Mouse (Mus musculus) limb, embryonic 13.5 days (tissue): ENCODE measurements around the gene Xrcc4. TPM values are rescaled to one million over a fixed set of nuclear protein-coding genes. Genes with fewer than 3 reads are reported as not detected.

ENCODE experiments used
- ATAC-seq: fragments of 200-750 bp; cut with Nextera tagmentation; 2 replicates; pipeline ENCODE4 v1.8.0; 2017; ENCODE audit warnings: low read depth, moderate number of reproducible peaks, moderate TSS enrichment; ENCODE audit not compliant: low FRiP score
- H3K27ac ChIP-seq: fragments of 300-500 bp; sonication (generic); 2 replicates; pipeline ENCODE4 v1.5.1; 2015; ENCODE audit warnings: inconsistent platforms, mild to moderate bottlenecking, moderate library complexity
- H3K27me3 ChIP-seq: fragments of 300-500 bp; sonication (generic); 2 replicates; pipeline ENCODE4 v1.6.1; 2015; ENCODE audit warnings: mild to moderate bottlenecking, inconsistent platforms
- H3K36me3 ChIP-seq: fragments of 300-500 bp; sonication (generic); 2 replicates; pipeline ENCODE4 v1.6.1; 2015; ENCODE audit warnings: inconsistent platforms, mild to moderate bottlenecking, moderate library complexity
- H3K4me1 ChIP-seq: fragments of 300-500 bp; sonication (generic); 2 replicates; pipeline ENCODE4 v1.6.1; 2015; ENCODE audit warnings: inconsistent platforms
- H3K4me2 ChIP-seq: fragments of 300-500 bp; sonication (generic); replicated peaks from 2 replicates; pipeline ENCODE4 v1.6.1; 2015; ENCODE audit warnings: inconsistent platforms, mild to moderate bottlenecking, moderate library complexity
- H3K4me3 ChIP-seq: fragments of 300-500 bp; sonication (generic); 2 replicates; pipeline ENCODE4 v1.5.1; 2015; ENCODE audit warnings: moderate library complexity, mild to moderate bottlenecking, inconsistent platforms
- H3K9ac ChIP-seq: fragments of 300-500 bp; sonication (generic); 2 replicates; pipeline ENCODE4 v1.6.1; 2015; ENCODE audit warnings: mild to moderate bottlenecking, inconsistent platforms
- H3K9me3 ChIP-seq: fragments of 300-500 bp; sonication (generic); 2 replicates; pipeline ENCODE4 v1.6.1; 2016; ENCODE audit warnings: inconsistent platforms
- WGBS: fragments of 180-500 bp; shearing (Covaris S2); methylation state at CpG from one replicate; pipeline ENCODE4 v1.1.7; 2015; 5-methylcytosine and 5-hydroxymethylcytosine counted together
- polyA plus RNA-seq: library from polyadenylated mRNA; unstranded; fragments of >200 nt; fragmentation: Nextera tagmentation; extraction: Ambion mirVana; gene quantifications from 2 replicates; pipeline ENCODE4 v1.2.1, GENCODE M21; 2015

Xrcc4 gene
- polyA plus RNA-seq, 1 experiment from 2014 or later, result 12.7 TPM

DNA sequence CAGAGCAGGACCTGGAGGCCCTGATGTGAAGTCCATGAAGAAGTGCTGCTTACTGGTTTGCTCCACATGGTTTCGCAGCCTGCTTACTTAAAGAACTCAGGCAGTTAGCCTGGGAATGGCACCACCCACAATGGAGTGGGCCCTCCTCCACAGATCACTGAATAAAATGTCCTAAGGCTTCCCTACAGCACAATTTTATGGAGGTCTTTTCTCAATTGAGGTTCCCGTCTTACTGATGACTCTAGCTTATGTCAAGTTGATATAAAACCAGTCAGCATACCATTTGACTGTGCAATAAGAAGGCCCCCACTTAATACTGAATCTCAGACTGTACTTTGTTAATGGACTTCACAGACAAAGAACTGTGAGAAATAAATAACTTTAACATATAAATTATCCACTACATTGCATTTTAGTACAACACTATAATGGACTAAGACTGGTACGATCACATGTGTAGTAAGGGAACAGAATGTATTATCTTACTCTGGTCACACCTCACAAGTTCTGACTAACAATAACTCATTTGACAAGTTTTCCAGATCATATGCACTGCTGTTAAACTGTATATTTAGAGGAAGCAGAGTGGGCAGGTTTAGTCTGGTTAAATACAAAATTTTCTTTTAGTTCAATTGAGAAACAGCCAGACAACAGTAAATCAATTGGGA, 170.5 kb downstream of the Xrcc4 start:
- Histone ChIP-seq H3K4me2 (no peak overlapping the region), H3K4me3 (no peak overlapping the region), H3K4me1 (no peaks in the 10 kb centered on the region), H3K27ac (no peak overlapping the region), H3K9ac (no peak overlapping the region), H3K36me3 (no peaks in the 10 kb centered on the region), H3K27me3 (no peaks in the 10 kb centered on the region), H3K9me3 (no peaks in the 10 kb centered on the region)
- no peak for ATAC-seq
- WGBS, result 85% methylated on average over 3 of the region's 3 CpGs

- Histone ChIP-seq H3K9me3 (peaks cover 3% of the 10 kb centered on the region; the same call in 1 of the 2 replicates), H3K4me1 (no peaks in the 10 kb centered on the region), H3K4me2 (no peak overlapping the region), H3K27ac (no peak overlapping the region), H3K36me3 (no peaks in the 10 kb centered on the region), H3K9ac (no peak overlapping the region), H3K27me3 (no peaks in the 10 kb centered on the region), H3K4me3 (no peak overlapping the region)
- no peak for ATAC-seq
- 83% methylated on average over 5 of the region's 5 CpGs for WGBS
Observed at GRCm38 (mm10) chr13:89914332-89914731, 175.1 kb downstream of the Xrcc4 start.

DNA sequence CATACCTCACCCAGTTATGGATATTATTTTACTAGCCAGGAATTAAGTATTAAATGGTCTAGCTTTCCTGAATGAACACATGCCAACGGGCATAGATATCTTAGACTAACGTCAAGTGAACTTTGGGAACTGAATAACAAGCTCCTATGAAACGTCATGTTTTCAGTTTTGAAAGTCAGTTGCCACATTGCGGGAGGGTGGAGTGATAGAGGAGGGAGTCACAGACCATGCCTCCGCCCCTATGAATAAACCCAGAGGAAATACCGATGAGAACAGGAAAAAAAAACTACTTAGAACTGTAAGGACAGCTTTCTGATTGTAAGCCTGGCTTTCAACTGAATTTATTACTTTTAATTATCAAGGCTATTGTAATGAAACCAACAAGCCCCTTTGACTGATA, 175.5 kb downstream of the Xrcc4 start:
- no peak overlapping the region for H3K27ac ChIP-seq
- no peak for ATAC-seq
- no peaks in the 10 kb centered on the region for H3K36me3 ChIP-seq
- no peak overlapping the region for H3K4me2 ChIP-seq
- H3K4me1 ChIP-seq, result no peaks in the 10 kb centered on the region
- H3K27me3 ChIP-seq, result no peaks in the 10 kb centered on the region
- WGBS, result 85% methylated on average over 6 of the region's 6 CpGs
- no peak overlapping the region for H3K4me3 ChIP-seq
- no peak overlapping the region for H3K9ac ChIP-seq
- peaks cover 3% of the 10 kb centered on the region; the same call in 1 of the 2 replicates for H3K9me3 ChIP-seq

DNA sequence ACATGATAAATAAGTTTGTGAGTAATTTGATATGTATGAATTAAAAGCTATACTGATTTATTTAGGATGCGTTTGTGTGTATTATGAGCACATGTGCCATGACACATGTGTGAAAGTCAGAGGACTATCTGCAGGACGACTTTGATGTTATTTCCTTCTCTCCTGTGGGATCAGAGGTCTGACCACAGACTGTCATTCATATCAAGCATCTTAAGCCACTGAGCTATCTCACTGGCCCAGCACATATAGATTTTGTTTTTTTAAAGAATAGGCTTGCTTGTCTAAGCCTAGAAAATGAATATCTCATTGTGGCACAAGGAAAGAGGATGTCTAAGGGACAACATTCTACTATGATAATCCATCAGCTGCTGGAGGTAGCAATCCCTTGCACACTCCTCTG, 183.3 kb downstream of the Xrcc4 start:
- WGBS, result 72% methylated on average over 2 of the region's 2 CpGs
- Histone ChIP-seq H3K27me3 (no peaks in the 10 kb centered on the region), H3K4me3 (no peak overlapping the region), H3K4me2 (no peak overlapping the region), H3K27ac (no peak overlapping the region), H3K9me3 (no peaks in the 10 kb centered on the region), H3K9ac (no peak overlapping the region), H3K4me1 (no peaks in the 10 kb centered on the region), H3K36me3 (no peaks in the 10 kb centered on the region)
- no peak for ATAC-seq

DNA sequence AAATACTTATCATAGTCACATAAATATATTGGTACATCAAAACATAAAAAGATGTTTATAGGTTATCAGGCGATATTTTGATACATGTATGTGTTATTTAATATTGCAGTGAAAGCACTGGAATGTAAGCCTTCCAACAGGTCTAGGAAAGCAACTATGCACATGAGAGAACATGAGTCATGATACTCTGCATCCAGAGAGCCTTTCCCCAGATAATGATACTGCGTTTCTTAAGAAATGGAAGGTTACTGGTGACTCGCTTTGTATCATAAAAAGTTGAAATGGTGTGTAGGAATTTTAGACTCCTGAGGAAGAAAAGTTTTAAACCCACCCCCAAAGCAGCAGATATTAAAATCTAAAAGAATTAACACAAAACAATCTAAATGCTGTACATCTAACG, 190.3 kb downstream of the Xrcc4 start:
- WGBS, result 85% methylated on average over 4 of the region's 4 CpGs
- H3K36me3 ChIP-seq, result no peaks in the 10 kb centered on the region

DNA sequence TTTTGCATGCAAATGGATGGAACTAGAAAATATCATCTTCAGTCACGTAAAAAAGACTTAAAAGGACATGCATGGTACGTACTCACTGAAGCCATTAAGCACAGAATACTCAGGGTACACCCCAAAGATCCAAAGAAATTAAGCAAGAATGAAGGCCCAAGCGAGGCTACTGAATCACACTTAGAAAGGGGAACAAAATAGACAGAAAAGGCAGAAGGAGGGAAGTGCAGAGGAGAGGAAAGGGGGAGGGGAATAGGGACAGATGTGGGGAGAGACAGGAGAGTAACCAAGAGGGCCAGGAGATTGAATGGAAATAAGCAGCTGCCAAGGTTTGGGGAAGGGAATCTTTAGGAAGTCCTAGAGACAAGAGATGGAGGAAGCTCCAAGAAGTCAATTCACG, 197.3 kb downstream of the Xrcc4 start:
- WGBS, result 94% methylated on average over 4 of the region's 4 CpGs
- no peak for ATAC-seq
- H3K27ac ChIP-seq, result no peak overlapping the region

More for the DNA sequence above, 190.3 kb downstream of the Xrcc4 start:
- ATAC-seq, result no peak
- no peak overlapping the region for H3K4me3 ChIP-seq
- H3K27me3 ChIP-seq, result no peaks in the 10 kb centered on the region
- no peak overlapping the region for H3K9ac ChIP-seq
- H3K9me3 ChIP-seq, result no peaks in the 10 kb centered on the region
- no peak overlapping the region for H3K4me2 ChIP-seq
- H3K4me1 ChIP-seq, result no peaks in the 10 kb centered on the region
- H3K27ac ChIP-seq, result no peak overlapping the region

DNA sequence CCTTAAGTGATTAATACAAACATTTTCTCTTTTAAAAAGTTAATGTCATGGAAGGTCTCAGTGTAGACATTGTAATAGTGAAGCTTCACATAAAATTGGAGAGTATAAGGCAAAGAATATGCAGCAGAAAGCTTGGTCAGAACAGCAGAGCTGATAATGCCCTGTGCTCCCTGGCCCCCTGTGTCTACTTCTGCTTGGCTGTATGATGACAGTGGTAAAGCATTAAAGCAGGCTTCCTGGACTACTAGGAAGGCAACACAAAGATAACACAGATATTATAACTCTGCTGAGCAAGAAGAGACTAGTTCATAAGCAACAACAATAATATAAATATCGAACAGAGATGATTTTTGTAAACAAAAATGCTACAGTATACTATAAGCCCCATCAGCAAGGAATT, 199.2 kb downstream of the Xrcc4 start:
- 84% methylated on average over 1 of the region's 1 CpGs for WGBS

More for the DNA sequence above, 197.3 kb downstream of the Xrcc4 start:
- H3K4me3 ChIP-seq, result no peak overlapping the region
- no peaks in the 10 kb centered on the region for H3K4me1 ChIP-seq
- no peak overlapping the region for H3K9ac ChIP-seq
- H3K36me3 ChIP-seq, result no peaks in the 10 kb centered on the region
- no peaks in the 10 kb centered on the region for H3K27me3 ChIP-seq
- no peaks in the 10 kb centered on the region for H3K9me3 ChIP-seq
- no peak overlapping the region for H3K4me2 ChIP-seq

GRCm38 (mm10) chr13:89889074-89889473, 200.3 kb downstream of the Xrcc4 start:
- Histone ChIP-seq H3K9ac (no peak overlapping the region), H3K4me2 (no peak overlapping the region), H3K4me3 (no peak overlapping the region), H3K36me3 (no peaks in the 10 kb centered on the region), H3K4me1 (no peaks in the 10 kb centered on the region), H3K27ac (no peak overlapping the region), H3K27me3 (no peaks in the 10 kb centered on the region), H3K9me3 (no peaks in the 10 kb centered on the region)
- no peak for ATAC-seq
- WGBS, result 70% methylated on average over 5 of the region's 5 CpGs

More for the DNA sequence above, 199.2 kb downstream of the Xrcc4 start:
- Histone ChIP-seq H3K4me2 (no peak overlapping the region), H3K27me3 (no peaks in the 10 kb centered on the region), H3K4me1 (no peaks in the 10 kb centered on the region), H3K9ac (no peak overlapping the region), H3K4me3 (no peak overlapping the region), H3K27ac (no peak overlapping the region), H3K36me3 (no peaks in the 10 kb centered on the region), H3K9me3 (no peaks in the 10 kb centered on the region)
- no peak for ATAC-seq

GRCm38 (mm10) chr13:89883523-89883922, 205.9 kb downstream of the Xrcc4 start:
- Histone ChIP-seq H3K36me3 (no peaks in the 10 kb centered on the region), H3K4me1 (peaks cover 8% of the 10 kb centered on the region), H3K4me2 (no peak overlapping the region), H3K9ac (no peak overlapping the region), H3K9me3 (no peaks in the 10 kb centered on the region), H3K27me3 (no peaks in the 10 kb centered on the region), H3K27ac (no peak overlapping the region), H3K4me3 (no peak overlapping the region)
- no peak for ATAC-seq
- 84% methylated on average over 1 of the region's 1 CpGs for WGBS

DNA sequence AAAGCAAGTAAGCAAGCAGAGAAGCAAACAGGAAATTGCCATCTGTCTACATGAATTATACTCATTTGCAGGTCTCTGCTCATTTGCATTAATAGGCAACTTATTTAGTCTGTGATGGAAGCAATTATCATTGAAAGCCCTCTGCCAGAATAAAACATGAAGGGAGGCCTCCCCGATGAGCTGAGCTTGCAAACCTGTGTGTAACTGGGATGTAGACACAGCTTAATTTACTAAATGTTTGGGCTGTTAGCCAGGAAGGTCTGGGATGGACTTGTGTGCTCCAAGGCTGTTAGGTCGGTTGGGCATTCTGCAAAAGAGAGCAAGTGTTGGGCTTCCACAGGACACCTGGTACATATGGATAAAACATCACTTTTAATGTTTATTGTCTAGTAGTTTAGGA, 208.1 kb downstream of the Xrcc4 start:
- Histone ChIP-seq H3K9me3 (no peaks in the 10 kb centered on the region), H3K4me3 (no peak overlapping the region), H3K27me3 (no peaks in the 10 kb centered on the region), H3K9ac (no peak overlapping the region), H3K4me2 (no peak overlapping the region), H3K36me3 (no peaks in the 10 kb centered on the region), H3K4me1 (peaks cover 9% of the 10 kb centered on the region), H3K27ac (no peak overlapping the region)
- no peak; the same call in 1 of the 2 replicates for ATAC-seq
- 22% methylated on average over 2 of the region's 2 CpGs for WGBS

DNA sequence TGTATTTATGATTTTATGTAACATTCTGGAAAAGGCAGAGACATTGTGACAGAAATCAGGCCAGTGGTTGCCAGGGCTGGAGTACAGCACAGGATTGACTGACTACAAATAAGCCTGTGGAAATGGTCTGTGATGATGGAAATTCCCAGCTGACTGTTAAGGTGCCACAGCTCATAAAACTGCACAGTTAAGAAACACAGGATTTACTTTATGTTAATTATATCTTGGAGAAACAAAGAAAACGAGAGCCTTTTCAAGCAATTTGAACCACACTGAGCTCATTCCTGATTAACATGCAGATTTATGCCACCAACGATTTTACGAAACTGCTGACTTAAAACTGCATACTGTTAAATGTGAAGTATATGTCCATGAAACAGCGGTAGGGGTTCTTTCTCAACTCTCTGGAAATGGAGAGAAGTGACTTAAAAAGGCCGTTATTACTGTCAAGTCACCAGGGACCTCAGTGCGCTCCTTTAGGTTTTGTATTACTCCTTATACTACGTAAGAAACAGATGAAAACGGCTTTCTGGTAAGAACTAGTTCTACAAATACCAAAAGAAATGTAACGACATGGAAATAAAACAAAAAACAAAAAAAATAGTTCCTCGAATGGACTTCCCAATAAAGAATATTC, 210.5 kb downstream of the Xrcc4 start:
- Histone ChIP-seq H3K27ac (no peak overlapping the region), H3K4me1 (peaks cover 9% of the 10 kb centered on the region), H3K9me3 (no peaks in the 10 kb centered on the region), H3K27me3 (no peaks in the 10 kb centered on the region), H3K36me3 (no peaks in the 10 kb centered on the region), H3K4me2 (0 out of 2 replicates have a peak overlapping the region, but pooled peaks have one; percentile 0), H3K4me3 (no peak overlapping the region), H3K9ac (no peak overlapping the region)
- 53% methylated on average over 10 of the region's 10 CpGs for WGBS
- no peak; the same call in 1 of the 2 replicates for ATAC-seq

GRCm38 (mm10) chr13:89875499-89875898, 213.9 kb downstream of the Xrcc4 start:
- H3K4me3 ChIP-seq, result no peak overlapping the region
- ATAC-seq, result no peak
- H3K36me3 ChIP-seq, result no peaks in the 10 kb centered on the region
- WGBS, result 96% methylated on average over 4 of the region's 4 CpGs
- no peak overlapping the region for H3K9ac ChIP-seq
- peaks cover 4% of the 10 kb centered on the region for H3K4me1 ChIP-seq
- no peak overlapping the region for H3K27ac ChIP-seq
- no peak overlapping the region for H3K4me2 ChIP-seq
- no peaks in the 10 kb centered on the region for H3K27me3 ChIP-seq
- H3K9me3 ChIP-seq, result no peaks in the 10 kb centered on the region

DNA sequence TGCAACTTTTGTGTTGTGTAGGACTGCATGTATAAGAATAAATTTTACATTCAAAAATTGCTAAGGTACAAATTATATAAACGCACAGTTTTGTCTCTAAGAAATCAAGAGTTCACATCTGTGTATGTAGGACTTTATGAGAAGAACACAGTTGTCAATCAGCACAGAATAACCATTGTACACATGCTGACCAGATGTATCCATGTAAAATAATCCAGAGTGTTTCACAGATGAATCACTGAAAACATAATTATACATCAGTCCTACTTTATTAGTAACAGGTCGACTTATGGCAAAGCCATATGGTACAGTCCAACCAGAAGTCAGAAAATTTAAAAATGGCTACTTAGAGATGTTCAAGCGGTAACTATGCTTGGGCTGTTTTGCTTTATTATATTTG, 216.7 kb downstream of the Xrcc4 start:
- H3K4me2 ChIP-seq, result no peak overlapping the region
- no peak overlapping the region for H3K9ac ChIP-seq
- ATAC-seq, result no peak
- H3K4me3 ChIP-seq, result no peak overlapping the region
- H3K27me3 ChIP-seq, result no peaks in the 10 kb centered on the region
- no peaks in the 10 kb centered on the region for H3K4me1 ChIP-seq
- no peak overlapping the region for H3K27ac ChIP-seq
- H3K9me3 ChIP-seq, result no peaks in the 10 kb centered on the region
- 50% methylated on average over 3 of the region's 3 CpGs for WGBS
- H3K36me3 ChIP-seq, result no peaks in the 10 kb centered on the region
